Mouse (Mus musculus) spleen, embryonic (tissue): ENCODE measurements around the gene Olfr558.

ENCODE experiments used
- CTCF ChIA-PET: fragments of 350-600 bp; sonication (Branson Sonifier 250); formaldehyde crosslinking; loops from one replicate; lab custom pipeline; 2022; lab: Charles Lee

Gene Olfr558

GRCm38 (mm10) chr7:102701915-102702314 lies at the start of gene Olfr558:
TSS of gene Olfr558 (plus strand) at chr7:102702215.
- CTCF ChIA-PET: no interaction called here

DNA sequence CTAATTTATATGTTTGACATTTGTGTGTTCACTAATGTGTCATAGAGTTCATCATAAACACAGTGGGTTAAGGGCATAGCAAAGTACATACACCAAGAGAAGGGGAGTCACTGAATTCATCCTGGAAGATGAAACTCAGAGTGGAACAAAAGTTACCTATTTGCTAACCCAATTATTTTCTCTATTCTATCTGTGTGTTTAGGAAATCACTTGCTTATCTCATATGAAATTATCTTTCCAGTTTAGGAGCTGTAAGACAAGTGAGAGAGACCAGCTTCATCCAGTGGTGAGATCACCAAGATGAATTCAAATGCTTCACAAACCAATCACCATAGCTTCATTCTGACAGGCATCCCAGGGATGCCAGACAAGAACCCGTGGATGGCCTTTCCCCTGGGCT lies 43.5 kb upstream of the Olfr558 start, which contains the start of gene Olfr555:
Gene Olfr555, plus strand, starts transcription at position 301 of the 400 bp plus-strand sequence.
- CTCF ChIA-PET: no interaction called here

GRCm38 (mm10) chr7:102664599-102664998 lies 37.4 kb upstream of the Olfr558 start, which contains the start of gene Olfr556:
TSS of gene Olfr556 (plus strand) at chr7:102664899.
- CTCF ChIA-PET: no interaction called here

DNA sequence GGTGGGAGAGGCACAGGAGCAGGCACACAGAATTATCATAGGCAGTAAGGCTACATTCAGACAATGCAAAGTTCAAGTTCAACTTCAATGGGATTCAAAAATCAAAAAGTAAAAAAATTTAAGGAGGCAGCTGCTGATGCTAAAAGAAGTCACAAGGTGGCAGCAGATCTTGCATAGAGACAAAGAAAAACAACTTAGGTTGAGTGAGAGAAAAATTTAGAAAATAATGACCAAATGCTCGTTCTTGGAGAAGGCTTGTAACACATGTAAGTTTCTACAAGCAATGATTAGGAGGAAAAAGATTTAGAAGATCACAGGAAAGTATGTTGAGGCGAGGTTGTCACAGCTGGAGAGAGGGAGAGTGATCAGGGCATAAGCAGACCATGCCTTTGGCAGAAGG lies 36.6 kb upstream of the Olfr558 start:
- CTCF ChIA-PET: no interaction called here

DNA sequence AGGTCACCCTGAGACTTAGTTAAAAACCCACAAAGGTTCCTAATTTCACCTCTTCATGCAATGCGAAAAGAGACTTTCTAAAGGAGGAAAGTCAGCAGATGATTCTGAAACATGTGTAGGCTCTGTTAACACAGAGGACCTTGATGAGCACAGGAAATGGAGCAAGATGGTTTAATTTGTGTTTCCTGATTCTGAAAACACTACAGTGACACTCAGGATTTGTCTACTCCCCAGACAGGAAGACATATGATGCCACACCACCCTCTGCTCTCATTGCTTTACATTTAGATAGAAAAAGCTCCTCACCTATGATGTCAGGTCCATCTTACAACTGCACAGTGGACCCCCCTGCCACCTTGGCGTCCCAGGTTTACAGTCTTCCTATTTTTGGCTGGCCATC lies 25.8 kb upstream of the Olfr558 start:
- CTCF ChIA-PET: no interaction called here

GRCm38 (mm10) chr7:102681916-102682315 lies 20.1 kb upstream of the Olfr558 start:
- CTCF ChIA-PET: no interaction called here

- CTCF ChIA-PET: no interaction called here
Observed at GRCm38 (mm10) chr7:102686944-102687501, 15.0 kb upstream of the Olfr558 start, which contains the start of gene Trim68. TSS of gene Trim68 (minus strand) at chr7:102687327.

- CTCF ChIA-PET: interaction anchor here (1.2 kb wide), 1 partner anchor 18 kb away, joined by 3 read pairs; no protein-coding TSS in a partner anchor
Observed at GRCm38 (mm10) chr7:102695358-102696125, 6.5 kb upstream of the Olfr558 start, which contains the start of gene Olfr557. TSS of gene Olfr557 (plus strand) at chr7:102695910.

- CTCF ChIA-PET: no interaction called here
Observed at GRCm38 (mm10) chr7:102698461-102698860, 3.6 kb upstream of the Olfr558 start.

DNA sequence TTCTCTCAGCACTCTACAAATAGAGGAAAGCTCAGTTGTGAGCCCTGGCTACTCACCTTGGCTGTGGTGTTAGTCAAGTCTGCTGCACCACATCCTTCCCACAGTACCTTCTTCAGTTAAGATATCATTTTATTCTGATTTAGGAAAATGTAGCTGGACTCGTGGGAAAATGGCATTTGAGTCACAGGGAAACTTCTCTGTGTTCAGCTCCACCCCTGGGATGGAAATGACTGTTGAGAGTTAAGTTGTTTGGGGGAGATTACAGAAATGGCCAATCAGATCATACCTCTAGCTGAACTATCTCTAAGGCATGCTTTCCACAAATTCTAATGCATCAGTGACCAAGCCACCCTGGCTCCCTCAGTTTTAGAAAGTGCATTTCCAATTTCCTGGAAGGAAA lies 17.0 kb downstream of the Olfr558 start, which contains the start of gene Olfr33:
Gene Olfr33, minus strand, starts transcription at position 101 of the 400 bp plus-strand sequence.
- CTCF ChIA-PET: no interaction called here

- CTCF ChIA-PET: no interaction called here
Observed at GRCm38 (mm10) chr7:102727391-102727790, 25.4 kb downstream of the Olfr558 start, which contains the start of gene Olfr559. TSS of gene Olfr559 (minus strand) at chr7:102727491.

- CTCF ChIA-PET: no interaction called here
Observed at GRCm38 (mm10) chr7:102733793-102734192, 31.8 kb downstream of the Olfr558 start.

GRCm38 (mm10) chr7:102737705-102738104 lies 35.7 kb downstream of the Olfr558 start:
- CTCF ChIA-PET: no interaction called here

GRCm38 (mm10) chr7:102752086-102752485 lies 50.1 kb downstream of the Olfr558 start:
- CTCF ChIA-PET: no interaction called here

GRCm38 (mm10) chr7:102759266-102759665 lies 57.3 kb downstream of the Olfr558 start, which contains the start of the genes Olfr560 and Olfr78:
TSS of gene Olfr560 (minus strand) at chr7:102759366.
TSS of gene Olfr78 (minus strand) at chr7:102759471.
- CTCF ChIA-PET: no interaction called here
